Mouse (Mus musculus) intestine, embryonic 15.5 days (tissue): Measurements from ENCODE around the gene Mccc2. TPM values are rescaled to one million over a fixed set of nuclear protein-coding genes. Genes with fewer than 3 reads are reported as not detected.

Source experiments
- ATAC-seq: fragments of 200-750 bp; cut with Nextera tagmentation; 2 replicates; pipeline ENCODE4 v1.8.0; 2017; ENCODE audit warnings: moderate TSS enrichment, moderate library complexity
- H3K27ac ChIP-seq: fragments of 300-500 bp; sonication (generic); 2 replicates; pipeline ENCODE4 v1.5.1; 2015; ENCODE audit warnings: mild to moderate bottlenecking, inconsistent platforms
- H3K27me3 ChIP-seq: fragments of 300-500 bp; sonication (generic); replicated peaks from 2 replicates; pipeline ENCODE4 v1.6.1; 2015; ENCODE audit warnings: inconsistent platforms
- H3K36me3 ChIP-seq: fragments of 300-500 bp; sonication (generic); 2 replicates; pipeline ENCODE4 v1.6.1; 2015; ENCODE audit warnings: inconsistent platforms
- H3K4me1 ChIP-seq: fragments of 300-500 bp; sonication (generic); replicated peaks from 2 replicates; pipeline ENCODE4 v1.6.1; 2015; ENCODE audit warnings: inconsistent platforms
- H3K4me2 ChIP-seq: fragments of 300-500 bp; sonication (generic); replicated peaks from 2 replicates; pipeline ENCODE4 v1.6.1; 2015; ENCODE audit warnings: mild to moderate bottlenecking, inconsistent platforms
- H3K4me3 ChIP-seq: fragments of 300-500 bp; sonication (generic); replicated peaks from 2 replicates; pipeline ENCODE4 v1.5.1; 2015; ENCODE audit warnings: inconsistent platforms
- H3K9ac ChIP-seq: fragments of 300-500 bp; sonication (generic); 2 replicates; pipeline ENCODE4 v1.6.1; 2015; ENCODE audit warnings: inconsistent platforms
- H3K9me3 ChIP-seq: fragments of 300-500 bp; sonication (generic); 2 replicates; pipeline ENCODE4 v1.6.1; 2016; ENCODE audit warnings: inconsistent platforms
- WGBS: fragments of 180-500 bp; shearing (Covaris S2); methylation state at CpG from one replicate; pipeline ENCODE4 v1.1.7; 2015; 5-methylcytosine and 5-hydroxymethylcytosine counted together
- polyA plus RNA-seq: library from polyadenylated mRNA; unstranded; fragments of >200 nt; fragmentation: Nextera tagmentation; extraction: Ambion mirVana; gene quantifications from 2 replicates; pipeline ENCODE4 v1.2.1, GENCODE M21; 2015

Mccc2 gene
- polyA plus RNA-seq, 1 experiment from 2014 or later = 46.7 TPM

GRCm38 (mm10) chr13:99979406-99979805, 36.0 kb downstream of the Mccc2 start:
- Histone ChIP-seq H3K4me1 (no peaks in the 10 kb centered on the region), H3K9me3 (no peaks in the 10 kb centered on the region), H3K27ac (no peak overlapping the region), H3K4me3 (no peak overlapping the region), H3K27me3 (no peaks in the 10 kb centered on the region), H3K36me3 (no peaks in the 10 kb centered on the region), H3K9ac (no peak overlapping the region), H3K4me2 (no peak overlapping the region)
- WGBS = 65% methylated on average over 2 of the region's 2 CpGs
- no peak for ATAC-seq

- Histone ChIP-seq H3K4me1 (no peaks in the 10 kb centered on the region), H3K4me2 (no peak overlapping the region), H3K9ac (no peak overlapping the region), H3K27me3 (no peaks in the 10 kb centered on the region), H3K36me3 (no peaks in the 10 kb centered on the region), H3K9me3 (no peaks in the 10 kb centered on the region), H3K27ac (no peak overlapping the region), H3K4me3 (no peak overlapping the region)
- 90% methylated on average over 5 of the region's 5 CpGs for WGBS
- no peak for ATAC-seq
Observed at GRCm38 (mm10) chr13:99970089-99970488, 45.4 kb downstream of the Mccc2 start.

GRCm38 (mm10) chr13:99967013-99967678, 48.3 kb downstream of the Mccc2 start:
- H3K36me3 ChIP-seq = no peaks in the 10 kb centered on the region
- no peak for ATAC-seq
- H3K27me3 ChIP-seq = no peaks in the 10 kb centered on the region
- H3K9ac ChIP-seq = no peak overlapping the region
- H3K4me1 ChIP-seq = no peaks in the 10 kb centered on the region
- no peak overlapping the region for H3K27ac ChIP-seq
- 90% methylated on average over 11 of the region's 11 CpGs for WGBS
- no peak overlapping the region for H3K4me3 ChIP-seq
- no peaks in the 10 kb centered on the region for H3K9me3 ChIP-seq
- no peak overlapping the region for H3K4me2 ChIP-seq

- Histone ChIP-seq H3K4me2 (no peak overlapping the region), H3K27ac (no peak overlapping the region), H3K4me1 (no peaks in the 10 kb centered on the region), H3K9ac (no peak overlapping the region), H3K9me3 (no peaks in the 10 kb centered on the region), H3K36me3 (no peaks in the 10 kb centered on the region), H3K27me3 (no peaks in the 10 kb centered on the region), H3K4me3 (no peak overlapping the region)
- ATAC-seq = no peak
- WGBS = 79% methylated on average over 6 of the region's 6 CpGs
Observed at GRCm38 (mm10) chr13:99963814-99964213, 51.6 kb downstream of the Mccc2 start.

- 88% methylated on average over 4 of the region's 4 CpGs for WGBS
Observed at GRCm38 (mm10) chr13:99961661-99962060, 53.8 kb downstream of the Mccc2 start.

GRCm38 (mm10) chr13:99955591-99955944, 59.9 kb downstream of the Mccc2 start:
- no peak for ATAC-seq
- WGBS = 94% methylated on average over 1 of the region's 1 CpGs
- no peak overlapping the region for H3K4me2 ChIP-seq

More at GRCm38 (mm10) chr13:99961661-99962060, 53.8 kb downstream of the Mccc2 start:
- Histone ChIP-seq H3K4me3 (no peak overlapping the region), H3K9me3 (no peaks in the 10 kb centered on the region), H3K36me3 (no peaks in the 10 kb centered on the region), H3K27ac (no peak overlapping the region), H3K9ac (no peak overlapping the region), H3K4me1 (no peaks in the 10 kb centered on the region), H3K4me2 (no peak overlapping the region), H3K27me3 (no peaks in the 10 kb centered on the region)
- no peak for ATAC-seq

GRCm38 (mm10) chr13:99954902-99955590, 60.4 kb downstream of the Mccc2 start:
- Histone ChIP-seq H3K27me3 (no peaks in the 10 kb centered on the region), H3K4me2 (no peak overlapping the region), H3K9me3 (no peaks in the 10 kb centered on the region), H3K27ac (no peak overlapping the region), H3K4me1 (no peaks in the 10 kb centered on the region), H3K36me3 (no peaks in the 10 kb centered on the region), H3K4me3 (no peak overlapping the region), H3K9ac (no peak overlapping the region)
- 94% methylated on average over 5 of the region's 5 CpGs for WGBS
- no peak for ATAC-seq

More at GRCm38 (mm10) chr13:99955591-99955944, 59.9 kb downstream of the Mccc2 start:
- Histone ChIP-seq H3K27me3 (no peaks in the 10 kb centered on the region), H3K9ac (no peak overlapping the region), H3K9me3 (no peaks in the 10 kb centered on the region), H3K4me3 (no peak overlapping the region), H3K4me1 (no peaks in the 10 kb centered on the region), H3K27ac (no peak overlapping the region), H3K36me3 (no peaks in the 10 kb centered on the region)

GRCm38 (mm10) chr13:99947417-99947816, 68.0 kb downstream of the Mccc2 start:
- 77% methylated on average over 4 of the region's 4 CpGs for WGBS
- 0 out of 2 replicates have a peak, but pooled peaks cover 3% of the 10 kb centered on the region for H3K36me3 ChIP-seq
- no peak overlapping the region for H3K27ac ChIP-seq
- H3K9me3 ChIP-seq = no peaks in the 10 kb centered on the region
- H3K4me3 ChIP-seq = no peak overlapping the region
- no peak for ATAC-seq
- no peaks in the 10 kb centered on the region for H3K4me1 ChIP-seq
- no peak overlapping the region for H3K4me2 ChIP-seq
- H3K27me3 ChIP-seq = no peaks in the 10 kb centered on the region
- H3K9ac ChIP-seq = no peak overlapping the region

GRCm38 (mm10) chr13:99943525-99943924, 71.9 kb downstream of the Mccc2 start:
- Histone ChIP-seq H3K27me3 (no peaks in the 10 kb centered on the region), H3K4me2 (no peak overlapping the region), H3K27ac (no peak overlapping the region), H3K9ac (no peak overlapping the region), H3K9me3 (no peaks in the 10 kb centered on the region), H3K4me1 (no peaks in the 10 kb centered on the region), H3K4me3 (no peak overlapping the region), H3K36me3 (0 out of 2 replicates have a peak, but pooled peaks cover 3% of the 10 kb centered on the region)
- ATAC-seq = no peak
- WGBS = 92% methylated on average over 2 of the region's 2 CpGs

- Histone ChIP-seq H3K9ac (no peak overlapping the region), H3K27me3 (no peaks in the 10 kb centered on the region), H3K4me1 (no peaks in the 10 kb centered on the region), H3K36me3 (no peaks in the 10 kb centered on the region), H3K4me2 (no peak overlapping the region), H3K27ac (no peak overlapping the region), H3K9me3 (no peaks in the 10 kb centered on the region), H3K4me3 (no peak overlapping the region)
- 29% methylated on average over 2 of the region's 2 CpGs for WGBS
- no peak for ATAC-seq
Observed at GRCm38 (mm10) chr13:99940601-99941000, 74.8 kb downstream of the Mccc2 start.

GRCm38 (mm10) chr13:99939320-99939671, 76.1 kb downstream of the Mccc2 start:
- ATAC-seq = no peak
- 73% methylated on average over 8 of the region's 8 CpGs for WGBS
- Histone ChIP-seq H3K27me3 (no peaks in the 10 kb centered on the region), H3K4me2 (no peak overlapping the region), H3K9me3 (no peaks in the 10 kb centered on the region), H3K27ac (no peak overlapping the region), H3K36me3 (no peaks in the 10 kb centered on the region), H3K9ac (no peak overlapping the region), H3K4me3 (no peak overlapping the region), H3K4me1 (no peaks in the 10 kb centered on the region)

GRCm38 (mm10) chr13:99938606-99939319, 76.7 kb downstream of the Mccc2 start:
- Histone ChIP-seq H3K9me3 (no peaks in the 10 kb centered on the region), H3K27me3 (no peaks in the 10 kb centered on the region), H3K4me2 (no peak overlapping the region), H3K27ac (no peak overlapping the region), H3K4me1 (no peaks in the 10 kb centered on the region), H3K9ac (no peak overlapping the region), H3K36me3 (no peaks in the 10 kb centered on the region), H3K4me3 (no peak overlapping the region)
- WGBS = 77% methylated on average over 10 of the region's 10 CpGs
- no peak for ATAC-seq
